Mouse (Mus musculus) limb, embryonic 10.5 days (tissue): ENCODE measurements around the gene Tmem39a. TPM values are rescaled to one million over a fixed set of nuclear protein-coding genes. Genes with fewer than 3 reads are reported as not detected.

Experiments
- DNase-seq: peaks from one replicate; pipeline ENCODE4 v3.0.0-alpha.2; 2017; ENCODE audit warnings: low spot score
- H3K27ac ChIP-seq: fragments of 300-500 bp; sonication (generic); 2 replicates; pipeline ENCODE4 v1.5.1; 2016; ENCODE audit warnings: mild to moderate bottlenecking
- H3K27me3 ChIP-seq: fragments of 300-500 bp; sonication (generic); 2 replicates; pipeline ENCODE4 v1.6.1; 2016; ENCODE audit warnings: low read depth, mild to moderate bottlenecking; ENCODE audit not compliant: poor library complexity, severe bottlenecking
- H3K36me3 ChIP-seq: fragments of 300-500 bp; sonication (generic); 2 replicates; pipeline ENCODE4 v1.6.1; 2016; ENCODE audit warnings: mild to moderate bottlenecking, moderate library complexity
- H3K4me1 ChIP-seq: fragments of 300-500 bp; sonication (generic); 2 replicates; pipeline ENCODE4 v1.6.1; 2016
- H3K4me3 ChIP-seq: fragments of 300-500 bp; sonication (generic); 2 replicates; pipeline ENCODE4 v1.5.1; 2016; ENCODE audit warnings: mild to moderate bottlenecking, moderate library complexity
- H3K9me3 ChIP-seq: fragments of 300-500 bp; sonication (generic); replicated peaks from 2 replicates; pipeline ENCODE4 v1.6.1; 2016; ENCODE audit warnings: mild to moderate bottlenecking
- WGBS: fragments of 180-500 bp; shearing (Covaris S2); methylation state at CpG from one replicate; pipeline ENCODE4 v1.1.7; 2016; 5-methylcytosine and 5-hydroxymethylcytosine counted together
- polyA plus RNA-seq: library from polyadenylated mRNA; unstranded; fragments of >200 nt; fragmentation: Nextera tagmentation; extraction: Ambion mirVana; gene quantifications from 2 replicates; pipeline ENCODE4 v1.2.1, GENCODE M21; 2016

The Tmem39a gene
- polyA plus RNA-seq, 1 experiment from 2014 or later = 122 TPM

DNA sequence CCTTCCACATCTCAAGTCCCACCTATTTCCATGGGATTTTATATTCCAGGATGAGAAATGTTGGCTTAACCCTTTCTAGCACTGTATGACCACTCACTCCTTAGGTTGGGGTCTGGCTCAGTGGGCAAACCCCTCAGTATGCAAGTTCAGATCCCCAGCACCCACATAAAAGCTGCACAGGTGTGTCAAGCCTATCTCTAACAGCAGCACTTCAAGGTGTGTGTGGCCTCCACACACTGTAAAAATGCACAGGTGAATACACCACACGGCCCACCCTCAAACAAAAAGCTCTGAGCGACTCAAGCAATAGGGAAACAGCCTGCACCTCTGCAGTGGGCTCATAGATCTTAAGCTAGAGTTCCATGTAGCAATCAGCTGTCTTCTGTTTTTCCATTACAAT is 37.6 kb downstream of the Tmem39a start:
- no peak for DNase-seq
- 83% methylated on average over 2 of the region's 2 CpGs for WGBS
- Histone ChIP-seq H3K27ac (no peak overlapping the region), H3K36me3 (peaks cover 43% of the 10 kb centered on the region), H3K4me1 (no peaks in the 10 kb centered on the region), H3K4me3 (no peak overlapping the region), H3K27me3 (no peaks in the 10 kb centered on the region), H3K9me3 (no peaks in the 10 kb centered on the region)

- Histone ChIP-seq H3K27ac (no peak overlapping the region), H3K9me3 (no peaks in the 10 kb centered on the region), H3K36me3 (peaks cover 43% of the 10 kb centered on the region), H3K4me3 (no peak overlapping the region), H3K27me3 (no peaks in the 10 kb centered on the region), H3K4me1 (no peaks in the 10 kb centered on the region)
- 95% methylated on average over 2 of the region's 2 CpGs for WGBS
- DNase-seq = no peak
Measured at GRCm38 (mm10) chr16:38596651-38597050, 38.2 kb downstream of the Tmem39a start.

GRCm38 (mm10) chr16:38598986-38599680 is 40.6 kb downstream of the Tmem39a start:
- Histone ChIP-seq H3K27me3 (no peaks in the 10 kb centered on the region), H3K9me3 (no peaks in the 10 kb centered on the region), H3K4me1 (no peaks in the 10 kb centered on the region), H3K4me3 (no peak overlapping the region), H3K27ac (no peak overlapping the region), H3K36me3 (peaks cover 34% of the 10 kb centered on the region)
- 70% methylated on average over 11 of the region's 11 CpGs for WGBS
- DNase-seq = no peak

DNA sequence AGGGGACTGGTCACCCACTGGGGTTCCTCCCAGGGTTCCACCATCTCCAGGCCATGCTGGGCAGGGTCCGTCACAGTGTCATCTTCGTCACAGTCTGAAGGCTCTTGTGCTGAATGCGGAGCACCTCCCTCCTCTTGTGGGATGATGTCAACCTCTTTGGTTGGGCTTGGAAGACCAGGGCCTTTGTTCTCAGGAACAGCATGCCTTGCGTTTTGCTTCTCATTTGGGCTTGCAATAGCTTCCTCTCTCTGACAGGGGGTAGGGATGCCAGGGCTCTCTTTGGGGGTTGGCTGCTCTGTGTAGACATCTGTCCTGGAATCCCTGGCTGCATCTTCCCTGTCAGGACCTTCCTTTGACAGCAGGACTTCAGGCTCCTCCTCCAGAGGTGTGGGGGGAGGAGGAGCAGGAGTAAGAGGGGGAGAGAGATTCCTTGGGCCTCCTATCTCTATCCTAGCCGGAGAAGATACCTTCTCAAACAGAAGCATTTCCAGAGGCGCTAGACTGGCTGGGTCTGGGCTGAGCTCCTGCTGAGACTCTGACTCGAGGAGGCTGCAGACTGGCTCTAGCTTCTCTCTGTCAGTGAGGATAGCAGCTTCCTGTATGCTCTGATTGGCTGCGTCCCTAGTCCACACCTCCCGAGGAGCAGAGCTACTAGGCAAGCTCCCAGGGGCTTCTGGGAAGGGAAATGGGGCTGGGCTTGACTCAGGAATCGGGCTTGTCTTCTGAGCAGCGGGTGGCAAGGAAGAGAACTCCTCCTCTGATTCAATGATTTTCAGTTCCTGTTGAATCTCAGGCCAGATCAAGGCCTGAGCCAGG is 44.7 kb downstream of the Tmem39a start:
- peaks cover 32% of the 10 kb centered on the region for H3K36me3 ChIP-seq
- no peak overlapping the region for H3K4me3 ChIP-seq
- no peaks in the 10 kb centered on the region for H3K27me3 ChIP-seq
- WGBS = 53% methylated on average over 11 of the region's 11 CpGs
- no peaks in the 10 kb centered on the region for H3K4me1 ChIP-seq
- H3K27ac ChIP-seq = no peak overlapping the region
- DNase-seq = no peak
- no peaks in the 10 kb centered on the region for H3K9me3 ChIP-seq

DNA sequence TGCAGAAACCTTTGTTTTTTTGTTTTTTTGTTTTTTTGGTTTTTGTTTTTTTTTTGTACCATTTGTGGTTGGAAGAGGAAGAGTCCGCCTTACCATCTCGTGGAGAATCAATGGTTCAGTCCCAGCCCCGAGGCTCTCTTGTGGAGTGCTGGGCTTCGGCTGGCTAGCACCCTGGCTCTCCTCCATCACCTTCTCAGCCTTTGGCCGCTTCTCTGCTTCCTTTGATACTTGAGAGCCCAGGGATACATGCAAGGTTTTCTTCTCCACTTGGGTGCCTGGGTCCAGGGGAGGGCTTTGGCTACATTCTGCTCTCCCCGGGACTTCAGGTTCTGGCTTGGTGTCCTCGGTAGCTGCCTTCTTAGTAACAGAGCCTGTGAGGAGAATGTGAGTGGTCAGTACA is 48.0 kb downstream of the Tmem39a start:
- H3K4me3 ChIP-seq = no peak overlapping the region
- WGBS = 84% methylated on average over 7 of the region's 7 CpGs

GRCm38 (mm10) chr16:38608687-38609086 is 50.2 kb downstream of the Tmem39a start:
- 76% methylated on average over 12 of the region's 12 CpGs for WGBS
- no peak overlapping the region for H3K27ac ChIP-seq
- H3K4me1 ChIP-seq = no peaks in the 10 kb centered on the region
- DNase-seq = no peak
- H3K27me3 ChIP-seq = no peaks in the 10 kb centered on the region
- no peak overlapping the region for H3K4me3 ChIP-seq
- peaks cover 43% of the 10 kb centered on the region for H3K36me3 ChIP-seq
- no peaks in the 10 kb centered on the region for H3K9me3 ChIP-seq

More for the DNA sequence above, 48.0 kb downstream of the Tmem39a start:
- H3K36me3 ChIP-seq = peaks cover 51% of the 10 kb centered on the region
- H3K9me3 ChIP-seq = no peaks in the 10 kb centered on the region
- no peaks in the 10 kb centered on the region for H3K27me3 ChIP-seq
- H3K4me1 ChIP-seq = no peaks in the 10 kb centered on the region
- no peak for DNase-seq
- no peak overlapping the region for H3K27ac ChIP-seq

GRCm38 (mm10) chr16:38609092-38609491 is 50.6 kb downstream of the Tmem39a start:
- Histone ChIP-seq H3K36me3 (peaks cover 46% of the 10 kb centered on the region), H3K4me3 (no peak overlapping the region), H3K27ac (no peak overlapping the region), H3K4me1 (no peaks in the 10 kb centered on the region), H3K27me3 (no peaks in the 10 kb centered on the region), H3K9me3 (no peaks in the 10 kb centered on the region)
- 74% methylated on average over 18 of the region's 18 CpGs for WGBS
- no peak for DNase-seq

GRCm38 (mm10) chr16:38612646-38613045 is 54.1 kb downstream of the Tmem39a start:
- Histone ChIP-seq H3K27ac (no peak overlapping the region), H3K9me3 (0 out of 2 replicates have a peak, but pooled peaks cover 2% of the 10 kb centered on the region), H3K4me3 (no peak overlapping the region), H3K27me3 (no peaks in the 10 kb centered on the region), H3K36me3 (peaks cover 39% of the 10 kb centered on the region), H3K4me1 (no peaks in the 10 kb centered on the region)
- no peak for DNase-seq
- WGBS = 87% methylated on average over 5 of the region's 5 CpGs

GRCm38 (mm10) chr16:38613646-38614045 is 55.1 kb downstream of the Tmem39a start:
- Histone ChIP-seq H3K4me1 (no peaks in the 10 kb centered on the region), H3K36me3 (peaks cover 39% of the 10 kb centered on the region), H3K4me3 (no peak overlapping the region), H3K27me3 (no peaks in the 10 kb centered on the region), H3K27ac (no peak overlapping the region), H3K9me3 (0 out of 2 replicates have a peak, but pooled peaks cover 2% of the 10 kb centered on the region)
- DNase-seq = no peak
- WGBS = 92% methylated on average over 6 of the region's 6 CpGs

- peaks cover 10% of the 10 kb centered on the region; the same call in 1 of the 2 replicates for H3K36me3 ChIP-seq
- H3K27me3 ChIP-seq = no peaks in the 10 kb centered on the region
- H3K9me3 ChIP-seq = 0 out of 2 replicates have a peak, but pooled peaks cover 2% of the 10 kb centered on the region
- no peak for DNase-seq
- no peak overlapping the region for H3K27ac ChIP-seq
- H3K4me3 ChIP-seq = no peak overlapping the region
- 97% methylated on average over 13 of the region's 13 CpGs for WGBS
- no peaks in the 10 kb centered on the region for H3K4me1 ChIP-seq
Measured at GRCm38 (mm10) chr16:38617977-38618376, 59.5 kb downstream of the Tmem39a start.

DNA sequence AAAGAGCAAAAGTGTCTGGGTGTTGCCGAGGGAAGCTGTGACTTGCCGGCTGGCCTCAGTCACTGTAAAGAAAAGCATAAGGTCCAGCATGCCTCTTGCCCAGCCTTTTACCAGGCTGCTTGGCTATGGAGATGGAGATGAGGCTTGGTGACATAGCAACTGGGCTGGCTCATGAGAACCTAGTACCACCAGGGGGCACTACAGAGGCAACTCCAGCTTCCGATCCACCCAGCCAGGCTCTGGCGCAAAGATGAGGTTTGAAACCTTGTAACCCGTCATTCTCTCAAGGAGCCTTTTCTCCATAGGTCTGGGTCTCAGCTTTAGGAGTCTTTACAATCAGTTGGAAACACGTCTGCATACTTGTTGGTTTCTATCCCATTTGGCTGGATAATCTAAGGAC is 60.6 kb downstream of the Tmem39a start:
- Histone ChIP-seq H3K4me1 (no peaks in the 10 kb centered on the region), H3K9me3 (0 out of 2 replicates have a peak, but pooled peaks cover 2% of the 10 kb centered on the region), H3K27ac (no peak overlapping the region), H3K36me3 (peaks cover 7% of the 10 kb centered on the region; the same call in 1 of the 2 replicates), H3K27me3 (no peaks in the 10 kb centered on the region), H3K4me3 (no peak overlapping the region)
- whole genome bisulfite sequencing = 24% methylated on average over 6 of the region's 6 CpGs
- DNase-seq = peak; percentile 75

DNA sequence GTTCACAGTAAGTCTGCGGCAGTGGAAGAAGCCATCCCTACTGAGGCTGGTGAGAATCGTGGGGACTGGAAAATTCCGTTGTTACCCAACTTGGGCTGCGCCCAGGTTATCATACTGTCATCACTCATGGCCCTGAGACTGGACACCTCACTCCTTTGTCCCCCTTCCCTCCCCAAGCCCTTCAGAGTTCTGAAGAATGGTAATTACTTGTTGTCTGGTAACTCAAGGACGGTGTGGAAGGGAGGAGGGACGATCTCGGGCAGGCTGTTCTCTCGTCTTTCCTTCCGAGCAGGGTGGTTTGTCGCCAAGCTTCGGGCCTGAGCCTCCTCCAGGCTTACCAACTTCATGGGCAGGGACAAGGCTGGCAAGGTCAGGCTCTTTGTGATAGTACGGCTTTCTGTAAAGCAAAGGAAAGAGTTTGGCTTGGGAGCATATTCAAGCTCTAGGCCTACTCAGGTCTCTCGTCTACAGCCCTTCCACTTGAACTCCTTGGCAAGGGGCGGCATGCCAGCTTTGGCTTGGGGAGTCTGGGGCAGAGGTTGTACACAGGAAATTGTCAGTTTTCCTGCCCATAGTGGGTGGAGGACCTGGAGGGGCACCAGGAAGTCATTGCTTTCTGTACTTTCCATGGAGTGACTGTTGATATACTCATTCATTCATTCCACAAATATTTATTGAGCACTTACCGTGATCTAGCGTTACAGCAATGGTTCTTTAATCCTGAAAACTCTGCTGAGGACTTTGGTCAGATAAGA is 62.4 kb downstream of the Tmem39a start:
- H3K27me3 ChIP-seq = no peaks in the 10 kb centered on the region
- DNase-seq = no peak
- 92% methylated on average over 16 of the region's 16 CpGs for WGBS
- H3K9me3 ChIP-seq = no peaks in the 10 kb centered on the region
- no peaks in the 10 kb centered on the region for H3K4me1 ChIP-seq
- H3K27ac ChIP-seq = no peak overlapping the region
- H3K4me3 ChIP-seq = no peak overlapping the region
- H3K36me3 ChIP-seq = peaks cover 2% of the 10 kb centered on the region; the same call in 1 of the 2 replicates
